Mouse (Mus musculus): ENCODE data around the gene Sun3.

- TF ChIP-seq POLR2A (IDR thresholded peaks at IDR 0.05; ENCODE audit: insufficient read length, low read depth), result no peak
- no peak for TF ChIP-seq REST (IDR thresholded peaks at IDR 0.05; ENCODE audit: insufficient read depth, insufficient read length)
- no peak for TF ChIP-seq E2F4 (IDR thresholded peaks at IDR 0.05; ENCODE audit: insufficient read depth)
- TF ChIP-seq TCF3 (IDR thresholded peaks at IDR 0.05; ENCODE audit: insufficient read length, low read depth), result no peak
- no peak for TF ChIP-seq SRF (IDR thresholded peaks at IDR 0.05; ENCODE audit: control insufficient read depth, insufficient read length, low read depth)
- TF ChIP-seq MAX (IDR thresholded peaks at IDR 0.05; ENCODE audit: low read depth), result no peak
- TF ChIP-seq CEBPB (IDR thresholded peaks at IDR 0.05; ENCODE audit: insufficient read depth, poor library complexity, severe bottlenecking), result no peak
- TF ChIP-seq USF1 (IDR thresholded peaks at IDR 0.05; ENCODE audit: low read depth), result no peak
These were observed 30.1 kb downstream of the Sun3 start for GRCm38 (mm10) chr11:9018491-9019267.

All from myocyte (in vitro differentiated cells).